Mouse (Mus musculus): ENCODE data around the gene Gm20683.

GRCm38 (mm10) chr17:25860229-25860628 is 18.7 kb upstream of the Gm20683 start:
- TF ChIP-seq CTCF (IDR thresholded peaks at IDR 0.05; ENCODE audit: insufficient read depth, low read depth, low read length) (no peak), POLR2A (IDR thresholded peaks at IDR 0.05; ENCODE audit: insufficient read depth, low read depth, low read length) (no peak)
